Mouse (Mus musculus): Measurements from ENCODE around the gene Sbsn.
"Not testable (repeated sequence)": the region's sequence is repeated elsewhere in the genome, so short reads cannot be mapped to it uniquely, and the experiment has no call there.

Gene Sbsn

GRCm38 (mm10) chr7:30751086-30751669, at the start of gene Sbsn:
Gene Sbsn, plus strand, starts transcription at chr7:30751471.
- no peak for DNase-seq

DNA sequence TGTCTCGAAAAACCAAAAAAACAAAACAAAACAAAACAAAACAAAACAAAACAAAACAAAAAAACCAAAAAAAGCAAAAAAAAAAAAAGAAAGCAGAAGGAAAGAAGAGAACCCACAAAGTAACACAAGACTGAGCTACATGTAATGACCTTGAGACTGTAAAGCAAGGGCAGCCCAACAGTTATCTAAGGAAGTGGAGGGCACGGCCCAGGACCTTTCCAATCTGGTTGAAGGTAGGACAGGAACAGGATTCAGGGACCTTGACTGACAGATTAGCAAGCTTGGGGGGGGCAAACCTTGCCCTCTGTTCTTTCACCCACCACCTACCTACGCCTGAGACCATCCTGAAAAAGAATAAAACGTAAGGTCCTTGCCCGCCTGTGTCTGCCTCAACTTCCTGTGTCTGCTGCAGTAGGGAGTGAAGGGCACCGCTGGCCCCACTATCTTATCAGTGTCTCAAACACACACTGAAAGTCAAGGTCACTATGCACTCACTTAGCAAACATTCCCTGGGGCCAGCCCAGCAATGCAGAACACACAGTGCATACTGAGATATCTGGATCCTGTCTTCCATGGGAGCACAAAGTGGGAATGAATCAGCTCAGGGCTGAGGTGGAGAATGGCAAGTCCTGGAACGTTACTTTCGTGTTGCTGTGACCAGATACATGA, 44.9 kb upstream of the Sbsn start:
- DNase-seq: no peak

DNA sequence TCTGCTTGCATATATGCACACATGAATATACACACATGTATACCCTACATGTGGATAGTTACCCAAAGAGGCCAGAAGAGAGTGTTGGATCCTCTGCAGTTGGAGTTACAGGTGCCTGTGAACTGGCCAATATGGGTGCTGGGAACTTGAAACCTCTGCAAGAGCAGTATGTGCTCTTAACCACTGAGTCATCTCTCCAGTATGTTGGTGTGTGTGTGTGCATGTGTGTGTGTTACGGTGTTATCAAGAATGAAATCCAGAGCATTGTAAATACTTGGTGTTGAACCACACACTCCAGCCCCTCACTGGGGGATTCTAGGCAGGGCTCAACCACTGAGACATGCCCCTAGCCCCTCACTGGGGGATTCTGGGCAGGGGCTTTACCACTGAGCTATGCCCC, 43.8 kb upstream of the Sbsn start:
- DNase-seq: no peak

DNA sequence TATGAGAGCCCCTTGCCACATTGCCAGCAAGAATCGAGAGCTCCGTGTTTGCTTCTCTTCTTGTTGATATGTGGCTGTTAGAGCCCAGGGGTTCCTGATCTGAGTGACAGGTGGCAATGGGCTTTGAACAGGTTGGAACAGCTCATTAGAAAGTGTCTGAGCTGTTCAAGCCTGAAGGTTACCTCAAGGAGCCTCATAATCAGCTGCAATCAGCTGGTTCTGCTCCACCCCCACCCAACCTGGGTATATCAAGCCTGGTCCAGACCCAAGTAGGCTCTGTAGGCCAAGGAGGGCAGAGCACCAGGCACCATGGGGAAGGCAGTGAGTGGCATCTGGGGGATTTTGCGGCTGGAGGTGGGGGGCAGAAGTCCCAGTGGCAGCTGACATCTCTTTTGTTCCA, 39.3 kb upstream of the Sbsn start, which contains the start of gene Atp4a:
Gene Atp4a, plus strand, starts transcription at position 268 of the 400 bp plus-strand sequence.
- DNase-seq: no peak

DNA sequence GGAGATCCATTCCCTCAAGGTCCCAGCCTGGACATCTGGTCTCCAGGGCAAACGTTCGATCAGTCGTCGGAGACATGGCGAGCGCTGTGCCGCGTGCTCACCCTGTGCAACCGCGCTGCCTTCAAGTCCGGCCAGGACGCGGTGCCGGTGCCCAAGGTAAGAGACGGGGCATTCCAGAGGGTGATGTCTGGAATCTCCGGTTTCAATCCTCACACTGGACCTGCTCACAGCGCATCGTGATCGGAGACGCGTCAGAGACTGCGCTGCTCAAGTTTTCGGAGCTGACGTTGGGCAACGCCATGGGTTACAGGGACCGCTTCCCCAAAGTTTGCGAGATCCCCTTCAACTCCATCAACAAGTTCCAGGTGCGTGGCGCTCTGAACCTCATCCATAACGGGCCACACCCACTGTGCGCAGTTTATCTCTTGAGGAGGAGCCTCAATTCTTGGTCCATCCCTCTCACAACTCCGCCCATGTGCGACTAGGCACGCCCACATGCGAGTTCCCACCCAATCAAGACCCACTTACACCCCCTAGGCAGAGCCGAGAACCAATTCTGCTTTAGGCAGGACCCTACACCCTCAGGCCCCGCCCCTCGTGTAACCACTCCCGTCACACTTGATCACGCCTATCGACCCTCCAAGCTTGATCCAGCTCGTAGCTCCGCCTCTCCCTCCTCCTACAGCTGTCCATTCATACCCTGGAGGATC, 34.1 kb upstream of the Sbsn start:
- DNase-seq: peak; percentile 64

DNA sequence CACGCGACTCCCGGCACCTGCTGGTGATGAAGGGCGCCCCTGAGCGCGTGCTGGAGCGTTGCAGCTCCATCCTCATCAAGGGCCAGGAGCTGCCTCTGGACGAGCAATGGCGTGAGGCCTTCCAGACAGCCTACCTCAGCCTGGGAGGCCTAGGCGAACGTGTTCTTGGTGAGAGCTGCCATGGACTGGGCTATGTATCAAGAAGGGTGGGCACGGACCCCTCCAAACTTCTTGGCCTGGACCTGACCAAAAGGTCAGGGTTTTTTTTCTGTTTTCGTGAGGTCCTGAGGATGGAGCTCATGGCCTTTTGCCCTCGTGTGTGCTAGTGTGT, 33.6 kb upstream of the Sbsn start:
- DNase-seq: no peak

- DNase-seq: no peak
Observed at GRCm38 (mm10) chr7:30719669-30720068, 31.6 kb upstream of the Sbsn start.

DNA sequence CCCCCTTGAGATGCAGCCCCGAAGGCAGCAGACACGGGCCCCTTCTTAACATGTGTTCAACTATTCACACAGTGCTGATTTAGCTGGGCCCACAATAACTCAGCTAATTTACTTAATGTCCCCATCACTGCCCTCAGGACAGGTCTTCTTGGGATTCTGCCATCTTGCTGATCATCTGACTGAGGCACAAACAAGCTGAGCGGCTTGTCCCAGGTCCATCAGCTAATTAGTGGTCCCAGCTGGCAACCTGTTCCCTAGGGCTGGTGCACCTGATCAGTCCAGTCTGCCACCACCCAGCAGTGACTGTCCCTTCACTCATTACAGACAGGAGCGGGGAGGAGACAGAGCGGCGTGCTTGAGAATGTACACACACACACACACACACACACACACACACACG, 30.0 kb upstream of the Sbsn start:
- DNase-seq: no peak

DNA sequence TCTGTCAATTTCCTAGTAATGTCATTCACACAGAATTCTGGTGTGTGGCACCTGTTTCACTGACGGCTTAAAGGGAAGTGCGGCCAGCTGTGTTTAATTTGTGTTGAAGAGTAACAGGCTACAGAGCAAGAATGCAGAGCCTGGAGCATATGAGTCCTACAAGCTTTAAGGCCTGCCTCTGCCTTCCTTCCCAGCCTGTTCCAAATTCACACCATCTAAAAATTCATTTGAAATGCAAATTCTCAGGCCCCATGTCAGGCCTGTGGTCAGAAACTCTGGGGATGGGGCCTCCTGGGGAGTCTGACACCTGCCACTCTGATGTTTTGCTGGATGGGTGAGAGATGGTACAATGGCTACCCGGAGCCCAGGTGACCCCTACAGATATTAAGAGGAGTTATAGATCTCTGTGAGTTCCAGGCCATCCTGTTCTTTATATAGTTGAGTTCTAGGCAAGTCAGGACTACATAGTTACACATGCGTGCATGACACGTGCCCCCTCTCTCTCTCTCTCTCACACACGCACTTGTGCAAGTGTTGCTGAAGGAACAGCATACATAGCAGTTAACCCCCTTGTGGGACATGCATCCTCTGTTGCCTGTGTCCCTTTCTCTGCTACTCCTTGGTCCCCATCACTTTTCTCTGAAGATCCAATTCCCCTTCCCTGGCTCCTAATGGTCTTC, 27.9 kb upstream of the Sbsn start:
- no peak for DNase-seq

DNA sequence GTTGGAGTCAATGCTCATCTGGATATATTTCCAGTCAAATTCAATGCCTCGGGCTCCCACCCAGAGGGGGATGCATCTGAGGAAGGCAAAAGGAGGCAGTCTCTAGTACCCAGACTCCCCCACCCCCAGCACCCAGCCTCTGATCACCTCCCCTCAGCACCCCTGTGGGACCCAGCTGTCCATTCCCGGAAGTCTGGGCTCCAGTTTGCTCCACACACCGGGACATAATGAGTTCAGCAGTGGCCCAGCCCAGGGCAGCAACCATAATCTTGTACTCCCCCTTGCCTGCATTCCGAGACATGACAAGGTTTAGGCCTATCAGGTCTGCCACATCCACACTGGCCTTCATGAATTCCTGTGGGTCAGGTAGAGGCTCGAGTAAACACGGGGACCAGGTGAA, 23.1 kb upstream of the Sbsn start:
- DNase-seq: no peak

- DNase-seq: peak; percentile 10
Observed at GRCm38 (mm10) chr7:30728739-30729395, 22.4 kb upstream of the Sbsn start.

DNA sequence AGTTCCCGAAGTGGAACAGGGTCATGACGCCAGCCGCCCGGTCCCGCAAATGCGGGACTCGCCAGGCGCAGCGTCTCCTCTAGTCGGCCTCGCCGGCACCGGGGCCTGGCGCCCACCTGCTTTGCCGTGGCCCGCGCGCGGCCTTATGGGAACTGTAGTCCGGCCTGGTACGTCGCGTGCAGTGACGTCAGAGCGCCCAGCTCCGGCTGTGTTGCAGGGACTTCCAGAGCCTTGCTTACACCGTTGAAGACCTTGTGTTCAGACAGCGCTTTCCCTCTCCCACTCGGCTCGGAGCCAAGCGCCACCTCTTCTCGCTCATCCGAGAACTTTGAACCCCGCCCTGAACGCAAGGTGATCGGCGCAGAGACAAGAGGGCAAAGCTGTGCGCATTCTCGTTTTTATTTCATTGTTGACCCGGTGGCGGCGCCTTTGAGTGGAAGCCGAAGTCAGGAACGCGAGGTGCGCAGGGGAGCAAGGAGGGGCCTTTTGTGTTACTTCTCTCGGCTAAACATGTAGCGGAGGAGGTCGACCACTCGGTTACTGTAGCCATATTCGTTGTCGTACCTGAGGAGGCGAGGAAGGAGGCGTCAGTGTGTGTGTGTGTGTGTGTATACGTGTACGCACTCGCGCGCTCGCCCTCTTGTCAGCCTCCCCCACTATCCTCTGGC, 21.7 kb upstream of the Sbsn start, which contains the start of gene Tmem147:
Gene Tmem147, minus strand, starts transcription at position 145 of the 668 bp plus-strand sequence.
- DNase-seq: peak; percentile 97

DNA sequence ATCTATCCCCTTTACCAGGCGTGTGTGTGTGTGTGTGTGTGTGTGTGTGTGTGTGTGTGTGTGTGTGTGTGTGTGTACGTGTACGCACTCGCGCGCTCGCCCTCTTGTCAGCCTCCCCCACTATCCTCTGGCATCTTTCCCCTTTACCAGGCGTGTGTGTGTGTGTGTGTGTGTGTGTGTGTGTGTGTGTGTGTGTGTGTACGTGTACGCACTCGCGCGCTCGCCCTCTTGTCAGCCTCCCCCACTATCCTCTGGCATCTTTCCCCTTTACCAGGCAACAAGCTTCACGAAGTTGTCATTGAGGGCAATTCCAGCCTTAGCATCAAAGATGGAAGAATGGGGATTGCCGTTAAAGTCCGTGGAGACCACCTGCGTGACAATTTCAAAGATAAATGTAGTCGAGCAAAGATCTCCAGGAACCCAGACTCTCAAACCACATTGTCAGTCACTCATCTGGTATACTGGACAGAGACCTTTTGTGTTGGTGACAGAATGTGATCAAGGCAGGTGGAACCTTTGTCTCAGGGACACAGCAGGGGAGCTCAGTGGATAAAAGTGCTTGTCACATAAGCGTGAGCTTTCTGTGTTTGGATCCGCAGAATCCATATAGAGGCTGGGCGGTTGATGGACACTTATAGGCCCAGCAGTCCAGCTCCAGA, 21.1 kb upstream of the Sbsn start:
- DNase-seq: not testable (repeated sequence)

- DNase-seq: no peak
Observed at GRCm38 (mm10) chr7:30736211-30736610, 15.1 kb upstream of the Sbsn start.

DNA sequence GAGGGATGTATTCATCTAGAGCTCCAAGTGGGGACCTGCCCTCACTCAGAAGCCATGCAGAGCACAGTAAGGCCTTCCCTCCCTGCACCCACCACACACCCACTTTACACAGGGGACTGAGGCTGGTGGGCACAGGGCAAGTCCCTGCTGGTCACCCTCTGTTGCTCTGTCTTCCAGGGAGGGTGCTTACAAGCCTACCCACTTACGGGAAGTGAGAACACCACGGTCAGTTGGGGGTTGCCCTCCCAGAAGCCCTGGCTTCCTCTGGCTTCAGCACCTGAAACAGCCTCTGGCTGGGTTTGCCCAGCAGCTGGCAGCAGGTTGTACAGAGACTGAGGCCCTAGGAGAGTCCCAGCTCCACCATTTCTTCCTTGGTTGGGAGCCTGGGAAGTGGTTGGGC, 8.7 kb upstream of the Sbsn start:
- not testable (repeated sequence) for DNase-seq

DNA sequence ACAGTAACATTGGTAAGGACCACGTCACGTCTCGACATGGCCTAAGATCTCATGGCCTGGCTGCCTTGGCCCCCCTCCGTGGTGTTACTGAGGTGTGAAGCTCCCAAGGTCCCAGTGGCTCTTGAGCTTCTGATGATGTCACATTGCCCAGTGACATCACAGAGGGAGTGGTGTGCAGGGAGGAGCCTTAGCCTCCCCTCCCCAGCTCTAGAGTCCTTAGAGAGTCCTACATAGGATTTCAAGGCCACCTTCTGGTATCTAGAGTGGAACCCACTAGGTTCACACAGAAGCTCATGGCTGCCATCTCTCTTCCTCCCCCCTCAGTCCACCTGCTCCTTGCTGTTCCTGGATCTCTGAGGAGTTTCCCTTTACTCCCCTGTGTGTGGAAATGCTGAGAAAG, 7.7 kb upstream of the Sbsn start, which contains the start of gene Gapdhs:
Gene Gapdhs, minus strand, starts transcription at position 65 of the 400 bp plus-strand sequence.
- DNase-seq: not testable (repeated sequence)

- DNase-seq: peak; percentile 85
Observed at GRCm38 (mm10) chr7:30744022-30744598, 7.2 kb upstream of the Sbsn start.

GRCm38 (mm10) chr7:30747525-30748204, 3.6 kb upstream of the Sbsn start:
- no peak for DNase-seq

GRCm38 (mm10) chr7:30749824-30750606, 1.3 kb upstream of the Sbsn start:
- peak; percentile 13 for DNase-seq

DNA sequence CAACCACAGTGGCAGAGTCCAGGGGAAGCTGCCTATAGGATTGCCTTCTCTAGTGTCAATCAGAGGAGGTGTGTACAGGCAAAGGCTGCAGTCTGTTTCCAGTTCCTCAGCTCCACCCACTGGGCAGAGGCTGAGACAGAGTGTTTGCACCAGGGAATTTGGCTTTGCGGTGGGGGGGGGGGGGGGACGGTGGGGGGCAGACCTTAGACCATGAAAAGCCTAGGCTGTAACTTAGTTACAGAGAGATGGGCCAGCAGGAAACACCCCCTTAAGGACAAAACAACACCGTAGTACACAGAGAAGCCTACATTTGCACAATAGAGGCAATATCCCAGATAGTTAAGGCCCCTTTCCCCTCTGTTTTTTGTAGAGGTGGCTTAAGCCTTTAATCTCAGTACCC, 5.7 kb downstream of the Sbsn start:
- DNase-seq: no peak
